25 mouse cellular contexts compared by ENCODE assay signal in the genomic region with DNA sequence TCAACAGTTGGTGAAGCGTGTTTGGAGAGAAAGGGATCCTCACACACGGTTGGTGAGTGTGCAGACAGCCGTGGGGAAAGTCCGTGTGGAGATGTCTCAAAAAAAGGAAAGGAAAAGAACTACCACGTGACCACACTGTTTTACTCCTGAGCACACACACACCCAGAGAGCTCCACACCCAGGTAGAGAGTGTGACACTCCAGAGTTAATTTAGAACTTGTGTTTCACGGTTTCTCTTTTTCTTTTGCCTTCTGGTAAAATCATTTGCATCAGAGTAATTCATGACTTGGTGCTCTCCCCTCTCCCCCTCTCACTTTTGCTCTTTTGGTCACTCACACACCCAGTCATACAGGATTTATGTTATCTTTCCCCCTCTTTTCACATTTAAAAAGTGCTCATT. TPM values are rescaled to one million over a fixed set of nuclear protein-coding genes. Genes with fewer than 3 reads are reported as not detected.
DNase-seq lines count a peak whose midpoint lies in the region; ATAC-seq and TF ChIP-seq lines count a peak whose summit lies in the region.
"Had no signal": no experiment of that assay in that cellular context is flagged by ENCODE, and none has a peak within 500 bp of the region (broad histone marks: within the 10 kb centered on the region; RNA-seq: fewer than 3 reads in every experiment).

No protein-coding gene starts in this region.

- intact Hi-C loops in gastrocnemius, adult 2 months (cut with DNase I): loop anchor here (10.0 kb wide), 1 partner anchor 51 kb away; no protein-coding TSS in a partner anchor

- peaks cover 22% of the 10 kb centered on the region for H3K4me1 ChIP-seq in lung, postnatal 0 days (ENCODE audit: insufficient read depth, low read depth, low read length)
- peaks cover 29% of the 10 kb centered on the region for H3K4me1 ChIP-seq in intestine, embryonic 16.5 days (ENCODE audit: control insufficient read depth, insufficient read depth, low read length)
- peaks cover 7% of the 10 kb centered on the region; the same call in 1 of the 2 replicates for H3K4me1 ChIP-seq in stomach, postnatal 0 days (replicated peaks; ENCODE audit: control insufficient read depth, insufficient read depth)

- WGBS in lung, postnatal 0 days: 53% methylated on average over 6 of the region's 6 CpGs
- WGBS in intestine, embryonic 16.5 days: 61% methylated on average over 6 of the region's 6 CpGs
- WGBS in stomach, postnatal 0 days: 61% methylated on average over 6 of the region's 6 CpGs

- no peak overlapping the region for H3K4me2 ChIP-seq in lung, postnatal 0 days (replicated peaks; ENCODE audit: low read depth, low read length)
- H3K4me2 ChIP-seq in intestine, embryonic 16.5 days (ENCODE audit: low read depth, low read length): no peak overlapping the region
- no peak overlapping the region; the same call in 1 of the 2 replicates for H3K4me2 ChIP-seq in stomach, postnatal 0 days (replicated peaks; ENCODE audit: low read depth)
- H3K4me2 ChIP-seq: heart, embryonic 15.5 days; hindbrain, embryonic 15.5 days; limb, embryonic 12.5 days; midbrain, embryonic 13.5 days; neural tube, embryonic 13.5 days had no signal

- no peak overlapping the region for H3K9ac ChIP-seq in lung, postnatal 0 days (replicated peaks; ENCODE audit: low read depth)
- no peak overlapping the region for H3K9ac ChIP-seq in intestine, embryonic 16.5 days (ENCODE audit: low read depth, low read length)
- H3K9ac ChIP-seq in stomach, postnatal 0 days (ENCODE audit: low read length): no peak overlapping the region
- H3K9ac ChIP-seq: heart, embryonic 15.5 days; hindbrain, embryonic 15.5 days; limb, embryonic 12.5 days; midbrain, embryonic 13.5 days; neural tube, embryonic 13.5 days had no signal

- H3K36me3 ChIP-seq in lung, postnatal 0 days (ENCODE audit: insufficient read depth, low read length): no peaks in the 10 kb centered on the region
- no peaks in the 10 kb centered on the region for H3K36me3 ChIP-seq in intestine, embryonic 16.5 days (ENCODE audit: control insufficient read depth, insufficient read depth, low read length)
- no peaks in the 10 kb centered on the region for H3K36me3 ChIP-seq in stomach, postnatal 0 days (ENCODE audit: control insufficient read depth, insufficient read depth, low read length)
- H3K36me3 ChIP-seq: heart, embryonic 15.5 days; hindbrain, embryonic 15.5 days; limb, embryonic 12.5 days; midbrain, embryonic 13.5 days; neural tube, embryonic 13.5 days had no signal

- no peak for TF ChIP-seq CTCF in gastrocnemius, adult 2 months (IDR thresholded peaks at IDR 0.05)
- TF ChIP-seq CTCF in lung, postnatal 0 days (IDR thresholded peaks at IDR 0.05): no peak
- no peak for TF ChIP-seq CTCF in stomach, postnatal 0 days (IDR thresholded peaks at IDR 0.05; ENCODE audit: low read depth)

- DNase-seq in gastrocnemius, adult 2 months: no peak
- no peak for DNase-seq in gastrocnemius, adult 18-20 months (ENCODE audit: low spot score)
- DNase-seq in lung, postnatal 0 days (ENCODE audit: low spot score): peak; percentile 52
- DNase-seq in lung, postnatal 14 days: no peak
- DNase-seq in stomach, postnatal 0 days (ENCODE audit: low spot score): no peak
- no peak for DNase-seq in urinary bladder, adult 2 months (ENCODE audit: low spot score)
- no peak for DNase-seq in urinary bladder, postnatal 4 days (ENCODE audit: low spot score in 2 of 2)
- DNase-seq: adrenal gland, postnatal 36 days; cerebellum, adult 11-12 months; cerebellum, postnatal 25 days; gastrocnemius, postnatal 14 days; heart, adult 18-20 months; heart, postnatal 4 days; kidney, adult 8-10 months; kidney, postnatal 25 days; layer of hippocampus, adult 9-11 months; right cerebral cortex, adult 18-20 months; thymus, postnatal 36 days had no signal

- ATAC-seq in lung, postnatal 0 days: no peak
- peak; percentile 35 for ATAC-seq in intestine, embryonic 16.5 days
- peak; percentile 38; the same call in 1 of the 2 replicates for ATAC-seq in stomach, postnatal 0 days (ENCODE audit: low FRiP score, low TSS enrichment)
- ATAC-seq: midbrain, embryonic 13.5 days had no signal

- H3K27me3 ChIP-seq in lung, postnatal 0 days (replicated peaks; ENCODE audit: insufficient read depth, low read length): no peaks in the 10 kb centered on the region
- no peaks in the 10 kb centered on the region for H3K27me3 ChIP-seq in intestine, embryonic 16.5 days (replicated peaks; ENCODE audit: control insufficient read depth, insufficient read depth, low read length)
- no peaks in the 10 kb centered on the region for H3K27me3 ChIP-seq in stomach, postnatal 0 days (ENCODE audit: control insufficient read depth, insufficient read depth, low read length)
- H3K27me3 ChIP-seq: heart, embryonic 15.5 days; hindbrain, embryonic 15.5 days; limb, embryonic 12.5 days; midbrain, embryonic 13.5 days; neural tube, embryonic 13.5 days had no signal

- TF ChIP-seq EP300 in lung, postnatal 0 days (IDR thresholded peaks at IDR 0.05): no peak
- no peak for TF ChIP-seq EP300 in stomach, postnatal 0 days (optimal IDR thresholded peaks at IDR 0.05)

- H3K9me3 ChIP-seq in lung, postnatal 0 days (ENCODE audit: low read length): no peaks in the 10 kb centered on the region
- no peaks in the 10 kb centered on the region for H3K9me3 ChIP-seq in intestine, embryonic 16.5 days (ENCODE audit: control insufficient read depth, low read length)
- no peaks in the 10 kb centered on the region for H3K9me3 ChIP-seq in stomach, postnatal 0 days (ENCODE audit: control insufficient read depth, low read length)
- H3K9me3 ChIP-seq: heart, embryonic 15.5 days; hindbrain, embryonic 15.5 days; limb, embryonic 12.5 days; midbrain, embryonic 13.5 days; neural tube, embryonic 13.5 days had no signal

- peak overlapping the region; percentile 91; the same call in 1 of the 2 replicates for H3K27ac ChIP-seq in gastrocnemius, adult 2 months
- peak overlapping the region; percentile 60; the same call in 1 of the 2 replicates for H3K27ac ChIP-seq in lung, postnatal 0 days (ENCODE audit: low read length)
- peak overlapping the region; percentile 7; the same call in 1 of the 2 replicates for H3K27ac ChIP-seq in intestine, embryonic 16.5 days (ENCODE audit: low read length)
- peak overlapping the region; percentile 18 for H3K27ac ChIP-seq in stomach, postnatal 0 days (replicated peaks)
- H3K27ac ChIP-seq: heart, embryonic 15.5 days; hindbrain, embryonic 15.5 days; limb, embryonic 12.5 days; macrophage; midbrain, embryonic 13.5 days; neural tube, embryonic 13.5 days had no signal

- no peak overlapping the region for H3K4me3 ChIP-seq in gastrocnemius, adult 2 months
- no peak overlapping the region for H3K4me3 ChIP-seq in lung, postnatal 0 days (ENCODE audit: low read depth, low read length)
- H3K4me3 ChIP-seq in intestine, embryonic 16.5 days (ENCODE audit: low read length): no peak overlapping the region
- H3K4me3 ChIP-seq in stomach, postnatal 0 days (ENCODE audit: low read depth, low read length): no peak overlapping the region
- H3K4me3 ChIP-seq: heart, embryonic 15.5 days; hindbrain, embryonic 15.5 days; limb, embryonic 12.5 days; midbrain, embryonic 13.5 days; neural tube, embryonic 13.5 days had no signal

RNA-seq across cellular contexts. Expression of a gene that starts 54.5 kb away (rescaled TPM):
- 100 to 1,000 TPM; 144 to 151 TPM for total RNA-seq in gastrocnemius, adult 2 months (2021)
- 100 to 1,000 TPM; 134 to 140 TPM for total RNA-seq in gastrocnemius, adult 18-20 months (2021)
- polyA plus RNA-seq in lung, postnatal 0 days (2015; fragmentation: Nextera tagmentation; extraction: Ambion mirVana): 130 and 132 TPM in 2 replicates
- 189 and 203 TPM in 2 replicates for polyA plus RNA-seq in intestine, embryonic 16.5 days (2015; fragmentation: Nextera tagmentation; extraction: Ambion mirVana)
- polyA plus RNA-seq in stomach, postnatal 0 days (2015; fragmentation: Nextera tagmentation; extraction: Ambion mirVana): 161 and 168 TPM in 2 replicates
- 85.1 and 90.7 TPM in 2 replicates for polyA plus RNA-seq in urinary bladder, adult 2 months (2012; rRNA removed)

Comparison
In these comparisons a context has a peak if more than half of its experiments do, and no peak if none do; other contexts are left out.
1. H3K27ac ChIP-seq: peak in every context shown above with its lines; median percentile 91 in gastrocnemius, adult 2 months; 60 in lung, postnatal 0 days; 18 in stomach, postnatal 0 days; 7 in intestine, embryonic 16.5 days.